Mouse (Mus musculus) layer of hippocampus, adult 18-20 months (tissue): Measurements from ENCODE around the gene Gtf3c1. TPM values are rescaled to one million over a fixed set of nuclear protein-coding genes. Genes with fewer than 3 reads are reported as not detected.

Experiments used
- DNase-seq, 2 experiments: peaks; one replicate each; pipeline ENCODE4 v3.0.0; 2022; ENCODE audit warnings: low spot score in 2 of 2
- total RNA-seq, 2 experiments: library from RNA; stranded (reverse); gene quantifications; 2 replicates each; pipeline ENCODE4 v1.2.3; 2021

Gtf3c1 gene
- total RNA-seq, 2 experiments from 2014 or later = 102 to 107 TPM

GRCm38 (mm10) chr7:125708100-125708499, 520 bp upstream of the Gtf3c1 start:
- DNase-seq = no peak

DNA sequence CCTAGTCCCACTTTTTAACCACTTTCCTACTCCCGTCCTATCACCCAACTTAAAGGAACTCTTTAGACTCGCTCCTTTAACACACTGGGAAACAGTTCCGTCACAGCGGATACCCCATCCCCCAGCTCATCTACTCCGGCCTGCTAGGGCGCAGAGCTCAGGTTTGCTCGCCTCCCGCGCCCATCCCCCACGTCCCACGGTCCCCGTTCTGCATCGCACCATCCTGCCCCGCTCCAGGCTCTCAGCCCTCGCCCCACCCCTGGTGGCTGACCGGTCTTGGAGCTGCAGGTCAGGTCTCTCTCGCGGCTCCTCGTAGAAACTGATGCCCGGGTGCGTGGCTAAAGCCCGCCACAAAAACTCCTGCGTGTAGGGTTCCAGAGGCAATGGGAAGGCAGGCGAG, 394 bp downstream of the Gtf3c1 start:
- DNase-seq = peak in 1 of 2 experiments; percentile 33

GRCm38 (mm10) chr7:125702791-125703190, 4.8 kb downstream of the Gtf3c1 start:
- no peak for DNase-seq

GRCm38 (mm10) chr7:125694056-125694455, 13.5 kb downstream of the Gtf3c1 start:
- peak; percentile 66 to 81 for DNase-seq

GRCm38 (mm10) chr7:125690516-125690915, 17.1 kb downstream of the Gtf3c1 start:
- no peak for DNase-seq

DNA sequence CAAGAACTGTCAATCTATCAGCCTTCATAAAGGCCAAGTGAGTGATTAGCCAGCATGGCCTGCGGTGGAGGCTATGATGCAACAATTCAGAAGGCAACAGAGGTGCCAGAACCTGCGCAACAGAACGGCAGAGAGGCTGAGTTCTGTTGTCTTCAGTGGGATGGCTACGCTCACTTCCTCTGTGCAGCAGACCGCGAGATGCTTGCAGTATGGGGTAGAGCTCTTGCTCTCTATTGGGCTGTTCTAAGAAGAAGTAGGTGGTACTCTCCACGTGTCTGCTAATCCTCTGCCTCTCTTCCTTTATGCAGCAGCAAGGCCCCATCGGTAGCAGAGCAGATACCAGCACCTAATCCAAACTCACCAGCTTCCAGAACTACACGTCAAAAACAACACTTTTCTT, 27.6 kb downstream of the Gtf3c1 start:
- DNase-seq = no peak

GRCm38 (mm10) chr7:125678756-125679155, 28.8 kb downstream of the Gtf3c1 start:
- DNase-seq = no peak

DNA sequence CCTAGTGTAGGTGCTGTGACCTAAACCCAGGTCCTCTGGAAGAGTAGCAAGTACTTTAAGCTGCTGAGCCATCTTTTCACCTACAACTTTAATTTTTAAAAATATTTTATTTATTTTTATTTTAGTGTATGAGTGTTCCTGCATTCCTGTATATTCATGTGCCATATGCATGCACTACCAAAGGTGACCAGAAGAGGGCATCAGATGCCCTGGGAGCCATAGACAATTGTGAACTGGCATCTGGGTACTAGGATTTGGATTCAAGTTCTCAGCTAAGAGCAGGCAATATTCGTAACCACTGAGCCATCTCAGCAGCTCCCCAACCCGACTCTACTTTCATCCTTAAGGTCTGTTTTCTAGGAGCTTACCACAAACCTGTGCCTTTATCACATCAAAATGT, 32.7 kb downstream of the Gtf3c1 start:
- peak; percentile 28 to 70 for DNase-seq

DNA sequence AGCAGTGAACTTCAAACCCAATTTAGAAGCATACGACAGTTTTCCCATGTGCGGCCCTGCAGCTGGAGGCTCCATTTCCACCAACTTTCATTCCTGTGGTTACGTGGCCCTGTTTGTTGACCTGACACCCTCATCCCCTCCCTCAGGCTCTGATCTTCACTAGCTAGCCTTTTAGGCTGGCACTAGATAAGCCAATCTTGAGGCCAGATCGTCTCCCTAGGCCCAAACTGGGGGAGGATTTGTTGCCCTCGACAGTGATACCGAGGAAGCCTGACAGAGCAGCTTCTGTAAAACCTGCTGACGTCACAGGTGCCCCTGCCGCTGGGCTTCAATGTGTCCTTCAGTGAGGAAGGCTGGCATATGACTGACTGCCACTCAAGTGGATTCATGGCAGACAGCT, 36.2 kb downstream of the Gtf3c1 start:
- no peak for DNase-seq

GRCm38 (mm10) chr7:125670865-125671264, 36.7 kb downstream of the Gtf3c1 start:
- DNase-seq = no peak

- no peak for DNase-seq
These were observed 43.9 kb downstream of the Gtf3c1 start for GRCm38 (mm10) chr7:125663654-125664053.

DNA sequence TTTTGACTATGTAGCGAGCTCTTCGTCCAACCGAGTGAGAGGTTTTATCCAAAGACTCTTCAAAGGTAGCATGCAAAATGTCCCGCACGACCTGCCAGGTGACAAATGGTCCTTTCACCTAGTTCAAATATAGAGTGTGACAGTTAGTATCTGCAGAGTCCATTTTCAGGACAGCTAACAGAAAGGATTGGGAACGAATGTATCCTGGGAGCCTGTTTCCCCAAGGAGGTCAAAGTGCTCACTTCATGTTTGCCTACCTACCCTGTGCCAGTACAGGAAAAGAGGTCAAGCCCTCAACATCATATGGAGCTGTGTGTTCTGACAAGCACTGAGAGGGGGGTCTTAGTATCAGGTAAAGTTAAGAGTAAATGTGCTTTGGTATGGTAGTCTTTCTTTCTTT, 50.1 kb downstream of the Gtf3c1 start:
- DNase-seq = no peak

GRCm38 (mm10) chr7:125649013-125649412, 58.6 kb downstream of the Gtf3c1 start:
- no peak for DNase-seq

DNA sequence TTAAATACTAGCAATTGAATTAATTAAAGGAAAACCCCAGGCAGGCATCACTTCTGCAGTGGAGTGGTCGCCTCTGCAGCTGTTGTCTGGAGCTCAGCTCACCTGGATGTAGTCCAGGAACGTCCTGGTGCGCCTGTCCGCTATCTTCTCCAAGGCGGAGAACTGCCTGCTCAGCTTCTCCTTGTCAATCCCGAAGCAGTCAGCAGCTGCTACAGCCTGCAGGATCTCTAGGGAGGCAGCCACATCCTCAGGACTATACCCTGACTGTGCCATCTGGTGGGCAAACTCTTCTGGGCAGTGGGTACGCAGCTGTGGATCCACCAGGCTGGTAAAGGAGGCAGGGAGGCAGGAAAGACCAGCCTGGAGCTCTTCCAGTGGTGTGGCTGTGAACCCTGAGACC, 62.2 kb downstream of the Gtf3c1 start:
- no peak for DNase-seq

DNA sequence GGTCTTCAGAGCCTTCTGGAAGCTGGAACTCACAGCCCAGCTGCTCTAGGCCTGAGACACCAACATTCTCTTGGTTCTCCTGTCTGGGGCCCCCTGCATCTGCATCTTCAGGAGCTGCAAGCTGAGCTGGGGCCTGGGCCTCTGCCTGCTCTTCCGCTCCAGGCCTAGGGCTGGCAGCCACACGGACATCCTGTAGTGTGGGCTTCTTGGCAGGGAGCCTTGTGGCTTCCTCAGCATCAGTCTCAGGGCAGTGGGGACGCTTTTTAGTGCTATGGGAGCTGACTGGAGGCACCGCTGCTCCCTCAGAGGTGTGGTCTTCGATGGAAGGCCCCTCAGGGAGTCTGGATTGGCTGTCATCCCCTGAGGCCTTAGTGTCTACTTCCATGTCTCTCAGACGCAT, 63.7 kb downstream of the Gtf3c1 start:
- no peak for DNase-seq

GRCm38 (mm10) chr7:125638870-125639386, 68.7 kb downstream of the Gtf3c1 start:
- DNase-seq = peak; percentile 72 to 78

DNA sequence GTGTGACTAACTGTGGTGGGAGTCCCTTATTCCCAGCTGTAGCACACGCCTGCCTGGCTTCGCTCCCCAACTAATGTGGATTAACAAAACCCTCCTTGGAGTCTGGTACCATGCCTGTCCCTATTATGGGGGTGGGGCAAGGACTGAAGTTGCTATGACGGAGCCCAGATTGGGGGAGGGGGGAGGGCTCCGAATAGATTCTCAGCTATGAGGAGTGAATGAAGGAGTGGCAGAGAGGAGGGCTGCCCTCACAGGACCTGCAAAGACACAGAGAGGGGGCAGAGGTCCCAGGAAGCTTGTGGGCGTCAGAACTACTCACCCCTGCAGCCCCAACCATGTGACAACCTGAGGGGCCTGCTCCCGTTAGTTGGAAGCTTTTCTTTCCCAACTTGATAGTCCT, 69.2 kb downstream of the Gtf3c1 start:
- no peak for DNase-seq

GRCm38 (mm10) chr7:125637220-125638140, 70.1 kb downstream of the Gtf3c1 start:
- DNase-seq = no peak

DNA sequence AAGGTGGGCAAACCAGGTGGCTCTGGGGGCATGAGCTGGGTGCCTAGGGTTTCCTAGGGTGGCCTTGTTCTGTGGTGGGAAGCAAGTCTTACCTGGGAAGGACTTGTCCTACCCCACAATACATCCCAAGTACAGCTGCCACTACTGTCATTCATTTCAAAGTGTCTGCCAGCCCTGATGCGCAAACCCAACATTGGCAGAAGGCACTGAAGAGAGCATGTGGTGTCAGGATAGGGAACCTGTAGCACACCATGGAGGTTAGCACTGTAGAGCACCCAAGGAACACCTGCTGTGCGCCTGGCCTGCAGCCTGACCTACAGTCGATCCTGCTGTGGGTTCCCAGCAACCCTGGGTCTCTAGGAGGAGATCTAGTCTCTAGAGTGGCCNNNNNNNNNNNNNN, 76.6 kb downstream of the Gtf3c1 start:
- DNase-seq = no peak

DNA sequence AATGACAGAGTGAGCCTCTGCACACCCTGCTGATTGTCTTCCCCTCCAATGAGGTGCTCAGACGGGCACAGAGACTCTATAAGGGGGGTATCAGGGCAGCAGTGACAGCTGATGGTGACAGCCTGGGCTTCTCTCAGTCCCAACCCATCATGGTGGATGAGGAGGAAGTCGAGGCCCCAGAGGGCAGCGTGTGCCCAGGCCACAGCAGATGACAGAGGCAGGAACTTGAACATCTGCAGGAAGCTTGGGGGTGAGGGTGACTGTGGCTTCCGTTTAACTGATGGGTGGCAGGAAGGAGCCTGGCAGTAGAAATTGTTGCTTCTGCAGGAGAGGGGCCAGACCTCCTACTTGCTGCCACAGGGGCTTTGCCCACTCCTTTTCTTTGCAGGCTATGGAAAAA, 77.3 kb downstream of the Gtf3c1 start:
- no peak for DNase-seq

- DNase-seq = no peak
These were observed 81.8 kb downstream of the Gtf3c1 start for GRCm38 (mm10) chr7:125625829-125626228.

DNA sequence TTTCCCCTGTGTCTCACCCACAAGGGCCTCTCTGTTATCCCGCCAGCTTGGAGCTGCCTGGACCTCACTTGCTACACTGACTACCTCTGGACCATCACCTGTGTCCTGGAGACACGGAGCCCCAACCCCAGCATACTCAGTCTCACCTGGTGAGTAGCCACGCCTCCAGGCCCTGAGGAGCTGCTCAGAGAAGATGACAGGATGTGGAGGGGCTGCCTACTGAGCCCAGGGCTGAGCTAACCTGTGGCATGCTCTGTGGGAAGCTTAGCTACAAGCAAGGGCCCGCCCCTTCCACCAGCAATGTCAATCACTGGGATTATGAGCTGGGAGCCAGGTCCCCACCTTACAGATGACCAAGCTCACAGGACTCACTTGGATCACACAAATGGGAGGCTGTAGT, 82.4 kb downstream of the Gtf3c1 start:
- DNase-seq = no peak
